Comparison of ENCODE assay signal across 11 mouse cellular contexts in the genomic region with DNA sequence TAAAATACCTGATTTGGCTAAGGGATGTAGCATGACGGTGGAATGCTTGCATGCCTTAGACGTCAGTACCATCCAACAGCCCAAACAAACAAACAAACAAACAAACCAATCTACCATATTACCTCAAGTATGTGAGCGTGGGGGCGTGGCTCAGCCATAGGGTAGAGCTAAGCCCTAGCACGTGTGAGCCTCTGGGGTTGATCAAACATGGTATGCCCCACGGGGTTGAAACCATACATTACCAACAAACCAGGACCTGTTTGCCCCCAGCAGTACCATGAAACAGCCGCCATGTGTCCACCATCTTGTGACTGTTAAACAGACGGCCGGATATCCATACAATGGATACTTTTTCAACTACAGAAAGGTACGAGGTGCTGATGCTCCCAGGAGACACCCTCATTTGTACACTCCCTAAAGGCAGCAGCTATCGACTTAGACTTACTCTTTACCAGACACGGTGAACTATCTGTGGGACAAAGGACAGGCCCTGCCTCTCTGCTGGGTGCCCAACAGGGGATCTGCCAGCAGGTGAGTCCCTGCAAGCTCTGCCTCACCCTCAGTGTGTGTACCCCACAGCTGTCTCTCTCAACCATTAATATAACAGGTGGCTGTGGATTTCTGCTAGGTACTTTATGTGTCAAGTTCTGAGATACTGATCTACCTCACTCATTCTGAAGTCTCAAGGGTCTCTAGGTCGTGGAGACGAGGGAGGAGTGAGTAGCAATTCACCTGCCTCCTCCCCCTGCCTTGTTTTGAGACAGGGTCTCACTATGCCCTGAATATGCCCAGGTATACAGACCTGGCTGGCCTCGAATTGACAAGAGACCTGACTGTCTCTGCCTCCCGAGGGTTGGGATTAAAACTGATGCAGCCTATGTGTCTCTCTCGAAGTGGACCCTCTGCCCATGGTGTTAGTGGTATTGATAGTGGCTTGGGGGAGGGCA. TPM values are rescaled to one million over a fixed set of nuclear protein-coding genes. Genes with fewer than 3 reads are reported as not detected.
DNase-seq lines count a peak whose midpoint lies in the region; ATAC-seq and TF ChIP-seq lines count a peak whose summit lies in the region.
"Had no signal": no experiment of that assay in that cellular context is flagged by ENCODE, and none has a peak within 500 bp of the region (broad histone marks: within the 10 kb centered on the region; RNA-seq: fewer than 3 reads in every experiment).

No protein-coding gene starts in this region.

- no peak for TF ChIP-seq EP300 in heart, adult 2 months (IDR thresholded peaks at IDR 0.05; ENCODE audit: insufficient read depth, low read depth, low read length)

- intact Hi-C loops in heart, adult 2 months (cut with DNase I), result no loop called here
- intact Hi-C loops in left cerebral cortex, postnatal 14 days (cut with DNase I), result no loop called here

- H3K27me3 ChIP-seq in heart, adult 2 months (ENCODE audit: control insufficient read depth, insufficient read depth, low read length), result no peaks in the 10 kb centered on the region
- H3K27me3 ChIP-seq in spleen, adult 2 months (ENCODE audit: control insufficient read depth, insufficient read depth, low read length), result no peaks in the 10 kb centered on the region
- no peaks in the 10 kb centered on the region for H3K27me3 ChIP-seq in liver, embryonic 12.5 days (replicated peaks)

- TF ChIP-seq POLR2A in heart, adult 2 months (IDR thresholded peaks at IDR 0.05; ENCODE audit: insufficient read depth, low read depth, low read length), result no peak
- no peak for TF ChIP-seq POLR2A in spleen, adult 2 months (IDR thresholded peaks at IDR 0.05; ENCODE audit: low read depth, low read length)

- no peak overlapping the region for H3K4me2 ChIP-seq in liver, embryonic 12.5 days

- no peak overlapping the region for H3K9ac ChIP-seq in heart, adult 2 months (ENCODE audit: low read depth, low read length)
- H3K9ac ChIP-seq in liver, embryonic 12.5 days, result no peak overlapping the region

- no peaks in the 10 kb centered on the region; the same call in 1 of the 2 replicates for H3K36me3 ChIP-seq in heart, adult 2 months (ENCODE audit: control insufficient read depth, insufficient read depth, low read length)
- peaks cover 3% of the 10 kb centered on the region; the same call in 1 of the 2 replicates for H3K36me3 ChIP-seq in spleen, adult 2 months (ENCODE audit: control insufficient read depth, insufficient read depth, low read length)
- H3K36me3 ChIP-seq in liver, embryonic 12.5 days, result peaks cover 5% of the 10 kb centered on the region

- H3K27ac ChIP-seq in heart, adult 2 months, result peak overlapping the region; percentile 92; the same call in 1 of the 2 replicates
- H3K27ac ChIP-seq in spleen, adult 2 months (ENCODE audit: insufficient read depth, low read length), result peak overlapping the region; percentile 99
- H3K27ac ChIP-seq in liver, embryonic 12.5 days, result peak overlapping the region; percentile 88

- WGBS in heart, adult 2 months, result 93% methylated on average over 17 of the region's 17 CpGs
- WGBS in spleen, adult 2 months, result 67% methylated on average over 17 of the region's 17 CpGs
- WGBS in liver, embryonic 12.5 days (ENCODE audit: insufficient replicate concordance), result 75% methylated on average over 17 of the region's 17 CpGs

- no peak overlapping the region for H3K4me3 ChIP-seq in heart, adult 2 months
- no peak overlapping the region for H3K4me3 ChIP-seq in spleen, adult 2 months (ENCODE audit: extremely low read depth, insufficient read depth, insufficient read length)
- H3K4me3 ChIP-seq in liver, embryonic 12.5 days, result no peak overlapping the region
- H3K4me3 ChIP-seq: myocyte had no signal

- no peaks in the 10 kb centered on the region for H3K79me2 ChIP-seq in heart, adult 2 months (replicated peaks; ENCODE audit: control insufficient read depth, insufficient read depth, low read length)

- ATAC-seq in liver, embryonic 12.5 days, result no peak
- no peak for ATAC-seq in erythroblast, adult 5-6 weeks (replicated peaks; ENCODE audit: low FRiP score, poor library complexity, severe bottlenecking)
- ATAC-seq: CD4-positive, CD25-positive, alpha-beta regulatory T cell, adult 4 months had no signal

- no peak for TF ChIP-seq CTCF in heart, adult 2 months (IDR thresholded peaks at IDR 0.05)
- no peak for TF ChIP-seq CTCF in spleen, adult 2 months (IDR thresholded peaks at IDR 0.05; ENCODE audit: extremely low read depth, insufficient read depth, insufficient read length, insufficient replicate concordance)

- peaks cover 7% of the 10 kb centered on the region; the same call in 1 of the 2 replicates for H3K9me3 ChIP-seq in liver, embryonic 12.5 days (replicated peaks)

- H3K4me1 ChIP-seq in heart, adult 2 months (ENCODE audit: control insufficient read depth, insufficient read depth, low read length), result peaks cover 14% of the 10 kb centered on the region
- peaks cover 13% of the 10 kb centered on the region; the same call in 1 of the 2 replicates for H3K4me1 ChIP-seq in spleen, adult 2 months (ENCODE audit: control insufficient read depth, insufficient read depth, insufficient read length)
- peaks cover 72% of the 10 kb centered on the region for H3K4me1 ChIP-seq in liver, embryonic 12.5 days

- peak in 1 of 2 experiments; percentile 13 for DNase-seq in heart, adult 2 months
- DNase-seq in heart, adult 9 months (ENCODE audit: low spot score in 2 of 2), result no peak
- DNase-seq in spleen, adult 2 months (ENCODE audit: low read depth in 1 of 2, low spot score in 2 of 2), result peak in 1 of 2 experiments; percentile 4
- DNase-seq in spleen, adult 12 weeks (ENCODE audit: low spot score), result no peak
- DNase-seq in urinary bladder, postnatal 25 days (ENCODE audit: low spot score), result peak; percentile 2
- no peak for DNase-seq in left cerebral cortex, postnatal 14 days (ENCODE audit: low spot score in 2 of 2)
- DNase-seq: adrenal gland, postnatal 14 days had no signal

RNA-seq across cellular contexts. Expression of a gene that starts 8.4 kb away (rescaled TPM):
- total RNA-seq in heart, adult 2 months (2021), result 10 to 100 TPM; 19.3 to 23.3 TPM
- polyA plus RNA-seq in heart, adult 2 months (2012; rRNA removed), result 15.7 and 19.8 TPM in 2 replicates
- polyA plus RNA-seq in spleen, adult 2 months (2012; rRNA removed), result 146 and 261 TPM in 2 replicates
- 19.5 and 20.0 TPM in 2 replicates for polyA plus RNA-seq in liver, embryonic 12.5 days (2016; fragmentation: Nextera tagmentation; extraction: Ambion mirVana)
- 10 to 100 TPM; 16.6 to 26.1 TPM for total RNA-seq in left cerebral cortex, postnatal 14 days (2021)
- total RNA-seq in erythroblast, adult 5-6 weeks (2015; ENCODE audit: low replicate concordance), result 50.2 and 57.8 TPM in 2 replicates
- total RNA-seq in erythroblast, adult 5-6 weeks (2017; ENCODE audit: low replicate concordance), result 23.0 and 25.8 TPM in 2 replicates
